Mouse (Mus musculus): ENCODE data around the gene Lrpprc. TPM values are rescaled to one million over a fixed set of nuclear protein-coding genes. Genes with fewer than 3 reads are reported as not detected.
A peak's percentile ranks its signal among the peaks of the same experiment; 100 is the strongest.
"Not testable (repeated sequence)": the region's sequence is repeated elsewhere in the genome, so short reads cannot be mapped to it uniquely, and the experiment has no call there.

Lrpprc gene
- polyA plus RNA-seq, 1 experiment from 2014 or later = 46.1 TPM

DNA sequence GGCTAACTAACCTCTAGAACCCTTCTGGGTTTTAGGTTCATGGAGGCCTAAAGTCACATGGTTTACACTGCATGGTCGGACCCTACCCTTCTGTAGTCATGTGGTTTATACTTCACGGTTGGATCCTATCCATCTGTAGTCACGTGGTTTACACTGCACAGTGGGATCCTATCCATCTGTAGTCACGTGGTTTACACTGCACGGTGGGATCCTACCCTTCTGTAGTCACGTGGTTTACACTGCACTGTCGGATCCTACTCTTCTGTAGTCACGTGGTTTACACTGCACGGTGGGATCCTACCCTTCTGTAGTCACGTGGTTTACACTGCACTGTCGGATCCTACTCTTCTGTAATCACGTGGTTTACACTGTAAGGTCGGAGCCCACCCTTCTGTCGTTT, 23.6 kb upstream of the Lrpprc start:
- H3K4me2 ChIP-seq (ENCODE audit: low read depth, low read length); H3K27me3 ChIP-seq (ENCODE audit: control insufficient read depth, insufficient read depth, low read length); H3K36me3 ChIP-seq (ENCODE audit: control insufficient read depth, insufficient read depth, low read length); H3K9me3 ChIP-seq (replicated peaks; ENCODE audit: control insufficient read depth, low read length); H3K9ac ChIP-seq (ENCODE audit: low read length); H3K4me1 ChIP-seq (ENCODE audit: control insufficient read depth, insufficient read depth, low read length); H3K4me3 ChIP-seq (replicated peaks; ENCODE audit: low read length); ATAC-seq (ENCODE audit: insufficient read depth, low FRiP score); H3K27ac ChIP-seq (ENCODE audit: low read length): not testable (repeated sequence)
- WGBS = 75% methylated on average over 14 of the region's 14 CpGs

DNA sequence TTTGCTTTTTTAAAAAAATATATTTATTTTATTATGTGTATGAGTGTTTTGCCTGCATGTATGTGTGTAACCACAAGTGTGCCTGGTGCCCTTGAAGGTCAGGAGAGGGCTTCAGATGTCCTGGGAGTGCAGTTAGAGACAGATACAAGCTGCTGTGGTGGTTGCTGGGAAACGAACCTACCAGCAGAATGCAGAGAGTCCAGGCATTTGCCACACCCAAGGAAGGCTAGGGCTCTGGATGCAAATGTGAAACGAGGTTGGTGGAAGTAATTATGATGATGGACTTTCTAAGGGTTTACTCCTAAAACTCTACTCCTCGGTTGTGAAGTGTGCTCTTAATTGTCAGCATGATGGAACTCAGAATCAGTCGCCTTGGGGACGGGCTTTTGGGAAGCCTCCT, 1.4 kb upstream of the Lrpprc start:
- Histone ChIP-seq H3K4me3 (replicated peaks; ENCODE audit: low read length) (no peak overlapping the region), H3K9me3 (replicated peaks; ENCODE audit: control insufficient read depth, low read length) (no peaks in the 10 kb centered on the region), H3K4me1 (ENCODE audit: control insufficient read depth, insufficient read depth, low read length) (peaks cover 17% of the 10 kb centered on the region), H3K27ac (ENCODE audit: low read length) (no peak overlapping the region), H3K36me3 (ENCODE audit: control insufficient read depth, insufficient read depth, low read length) (no peaks in the 10 kb centered on the region), H3K9ac (ENCODE audit: low read length) (no peak overlapping the region), H3K27me3 (ENCODE audit: control insufficient read depth, insufficient read depth, low read length) (no peaks in the 10 kb centered on the region), H3K4me2 (ENCODE audit: low read depth, low read length) (0 out of 2 replicates have a peak overlapping the region, but pooled peaks have one; percentile 78)
- ATAC-seq (ENCODE audit: insufficient read depth, low FRiP score) = no peak
- WGBS = 68% methylated on average over 5 of the region's 5 CpGs

DNA sequence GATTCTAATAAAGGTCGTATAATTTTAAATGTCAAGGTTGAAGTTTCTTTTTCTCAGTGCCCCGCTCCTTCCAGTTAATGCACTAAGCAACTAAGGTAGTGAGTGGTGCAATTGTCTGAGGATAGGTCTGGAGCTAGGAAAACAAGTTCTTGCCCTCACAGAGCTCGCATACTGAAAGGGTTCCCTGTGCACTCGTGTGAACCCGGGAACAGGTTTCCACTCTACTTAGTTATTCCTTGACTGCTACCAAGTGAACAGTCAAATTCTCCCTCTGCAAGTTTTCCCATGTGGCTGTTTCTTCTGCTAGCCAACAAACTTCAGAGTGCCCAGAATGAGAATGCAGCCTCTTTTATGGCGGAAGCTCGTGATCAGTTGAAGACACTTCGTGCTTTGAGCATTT, 567 bp upstream of the Lrpprc start:
- H3K4me3 ChIP-seq (replicated peaks; ENCODE audit: low read length) = peak overlapping the region; percentile 100
- H3K27me3 ChIP-seq (ENCODE audit: control insufficient read depth, insufficient read depth, low read length) = no peaks in the 10 kb centered on the region
- peak overlapping the region; percentile 90 for H3K9ac ChIP-seq (ENCODE audit: low read length)
- H3K27ac ChIP-seq (ENCODE audit: low read length) = peak overlapping the region; percentile 81
- WGBS = 4% methylated on average over 8 of the region's 8 CpGs
- peaks cover 17% of the 10 kb centered on the region for H3K4me1 ChIP-seq (ENCODE audit: control insufficient read depth, insufficient read depth, low read length)
- no peak for ATAC-seq (ENCODE audit: insufficient read depth, low FRiP score)
- H3K9me3 ChIP-seq (replicated peaks; ENCODE audit: control insufficient read depth, low read length) = no peaks in the 10 kb centered on the region
- H3K36me3 ChIP-seq (ENCODE audit: control insufficient read depth, insufficient read depth, low read length) = no peaks in the 10 kb centered on the region
- H3K4me2 ChIP-seq (ENCODE audit: low read depth, low read length) = peak overlapping the region; percentile 78

DNA sequence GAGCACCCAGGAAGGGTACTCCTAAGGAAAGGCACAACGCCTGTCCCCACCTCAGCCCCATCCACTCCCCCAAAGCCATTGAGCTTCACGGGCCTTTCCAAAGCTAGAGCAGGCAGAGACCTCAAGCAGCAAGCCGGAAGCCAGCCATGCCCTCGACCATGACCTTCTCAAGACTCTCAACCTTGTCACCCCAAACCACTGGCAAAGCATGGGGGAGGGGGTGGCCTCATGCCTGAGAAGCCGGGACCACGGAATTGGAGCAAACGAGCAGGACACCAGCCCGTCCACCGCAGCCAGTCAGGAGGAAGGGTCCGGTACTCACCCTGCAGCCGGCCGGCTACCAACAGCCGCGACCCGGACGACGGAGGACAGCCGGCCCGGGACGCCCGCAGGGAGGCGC, 546 bp downstream of the Lrpprc start:
- WGBS = under 1% methylated on average over 22 of the region's 22 CpGs
- peak; percentile 19 for ATAC-seq (ENCODE audit: insufficient read depth, low FRiP score)

DNA sequence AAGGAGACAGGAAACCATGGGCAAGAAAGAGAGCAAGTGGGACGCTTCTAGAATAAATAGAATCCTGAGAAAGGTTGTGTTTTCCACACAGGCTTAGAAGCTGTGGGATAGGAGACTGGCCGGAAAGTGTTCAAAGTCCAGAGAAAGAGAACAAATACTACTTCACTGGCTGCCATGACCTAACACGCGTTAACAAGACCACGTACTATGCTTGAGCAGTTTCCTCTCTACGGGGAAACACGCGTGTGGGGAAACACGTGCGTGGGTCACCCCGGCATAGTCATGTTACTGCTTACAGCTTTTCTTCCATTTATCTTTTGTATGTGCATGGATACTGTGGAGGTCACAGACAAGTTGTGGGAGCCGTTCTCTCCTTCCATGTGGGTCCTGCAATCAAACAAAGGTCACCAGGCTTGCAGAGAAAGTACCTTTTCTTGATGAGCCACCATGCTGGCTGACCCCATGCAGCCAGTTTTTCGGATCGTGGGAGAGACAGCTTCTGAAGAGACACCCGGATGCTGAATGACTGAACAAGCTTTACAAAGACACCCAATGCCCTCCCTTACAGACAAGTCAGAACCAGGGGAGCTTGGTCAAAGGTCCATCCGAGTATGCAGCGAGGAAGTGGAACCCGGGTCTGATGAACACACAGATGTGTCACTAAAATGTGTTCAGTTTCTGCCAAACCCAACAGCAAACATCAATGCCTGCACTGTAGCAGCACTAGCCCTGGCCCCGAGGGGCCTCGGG, 2.0 kb downstream of the Lrpprc start:
- H3K36me3 ChIP-seq (ENCODE audit: control insufficient read depth, insufficient read depth, low read length) = no peaks in the 10 kb centered on the region
- H3K27ac ChIP-seq (ENCODE audit: low read length) = no peak overlapping the region
- WGBS = 89% methylated on average over 20 of the region's 20 CpGs
- ATAC-seq (ENCODE audit: insufficient read depth, low FRiP score) = no peak
- no peak overlapping the region for H3K4me2 ChIP-seq (ENCODE audit: low read depth, low read length)
- H3K9ac ChIP-seq (ENCODE audit: low read length) = no peak overlapping the region
- no peaks in the 10 kb centered on the region for H3K9me3 ChIP-seq (replicated peaks; ENCODE audit: control insufficient read depth, low read length)
- peaks cover 17% of the 10 kb centered on the region for H3K4me1 ChIP-seq (ENCODE audit: control insufficient read depth, insufficient read depth, low read length)
- no peak overlapping the region for H3K4me3 ChIP-seq (replicated peaks; ENCODE audit: low read length)
- no peaks in the 10 kb centered on the region for H3K27me3 ChIP-seq (ENCODE audit: control insufficient read depth, insufficient read depth, low read length)

More for the DNA sequence above, 546 bp downstream of the Lrpprc start:
- peak overlapping the region; percentile 100 for H3K4me3 ChIP-seq (replicated peaks; ENCODE audit: low read length)
- H3K9me3 ChIP-seq (replicated peaks; ENCODE audit: control insufficient read depth, low read length) = no peaks in the 10 kb centered on the region
- no peaks in the 10 kb centered on the region for H3K36me3 ChIP-seq (ENCODE audit: control insufficient read depth, insufficient read depth, low read length)
- H3K4me2 ChIP-seq (ENCODE audit: low read depth, low read length) = peak overlapping the region; percentile 78
- peak overlapping the region; percentile 78; the same call in 1 of the 2 replicates for H3K27ac ChIP-seq (ENCODE audit: low read length)
- no peaks in the 10 kb centered on the region for H3K27me3 ChIP-seq (ENCODE audit: control insufficient read depth, insufficient read depth, low read length)
- H3K9ac ChIP-seq (ENCODE audit: low read length) = peak overlapping the region; percentile 90
- peaks cover 17% of the 10 kb centered on the region for H3K4me1 ChIP-seq (ENCODE audit: control insufficient read depth, insufficient read depth, low read length)

DNA sequence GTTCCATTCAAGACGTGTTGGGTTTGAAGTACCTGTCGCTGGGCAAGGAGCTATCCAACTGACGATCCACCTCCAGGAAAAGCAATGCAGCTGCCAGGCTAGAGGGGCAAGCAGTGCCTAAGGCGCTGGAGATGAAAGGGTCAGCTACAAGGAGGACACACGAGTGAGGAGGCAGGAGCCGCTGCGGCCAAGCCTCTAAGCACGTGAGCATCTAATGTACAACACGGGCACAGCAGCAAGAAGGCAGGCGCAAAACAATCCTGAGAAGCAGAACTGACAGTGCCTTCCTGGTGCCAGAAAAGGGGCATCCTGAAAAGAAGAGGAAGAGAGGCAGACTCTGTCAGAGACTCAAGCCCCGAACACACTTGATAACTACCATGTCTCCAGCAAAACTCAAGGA, 3.1 kb downstream of the Lrpprc start:
- Histone ChIP-seq H3K27ac (ENCODE audit: low read length) (no peak overlapping the region), H3K4me3 (replicated peaks; ENCODE audit: low read length) (no peak overlapping the region), H3K4me1 (ENCODE audit: control insufficient read depth, insufficient read depth, low read length) (peaks cover 17% of the 10 kb centered on the region), H3K9ac (ENCODE audit: low read length) (no peak overlapping the region), H3K9me3 (replicated peaks; ENCODE audit: control insufficient read depth, low read length) (no peaks in the 10 kb centered on the region), H3K4me2 (ENCODE audit: low read depth, low read length) (no peak overlapping the region), H3K36me3 (ENCODE audit: control insufficient read depth, insufficient read depth, low read length) (no peaks in the 10 kb centered on the region), H3K27me3 (ENCODE audit: control insufficient read depth, insufficient read depth, low read length) (no peaks in the 10 kb centered on the region)
- WGBS = 84% methylated on average over 11 of the region's 11 CpGs
- no peak for ATAC-seq (ENCODE audit: insufficient read depth, low FRiP score)

DNA sequence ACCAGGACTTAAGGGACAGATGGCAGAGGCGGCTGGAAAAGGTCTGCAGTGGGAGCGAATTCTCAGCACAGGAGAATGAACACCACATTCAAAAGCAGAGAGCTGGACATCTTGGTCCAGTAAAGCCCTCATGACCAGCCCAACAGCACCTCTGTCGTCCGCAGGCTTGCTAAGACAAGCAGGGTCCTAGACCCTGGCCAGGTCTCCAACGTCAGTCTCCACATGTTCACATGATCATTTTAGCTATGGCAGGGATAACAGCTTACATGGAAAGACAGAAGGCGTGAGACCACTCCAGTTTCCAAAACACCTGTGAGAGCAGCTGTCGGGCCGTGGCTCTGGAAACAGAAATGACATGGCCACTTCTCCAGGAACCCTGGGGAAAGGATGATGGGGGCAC, 3.7 kb downstream of the Lrpprc start:
- ATAC-seq (ENCODE audit: insufficient read depth, low FRiP score) = no peak
- Histone ChIP-seq H3K4me1 (ENCODE audit: control insufficient read depth, insufficient read depth, low read length) (peaks cover 13% of the 10 kb centered on the region), H3K27ac (ENCODE audit: low read length) (no peak overlapping the region), H3K9me3 (replicated peaks; ENCODE audit: control insufficient read depth, low read length) (no peaks in the 10 kb centered on the region), H3K27me3 (ENCODE audit: control insufficient read depth, insufficient read depth, low read length) (no peaks in the 10 kb centered on the region), H3K4me2 (ENCODE audit: low read depth, low read length) (no peak overlapping the region), H3K9ac (ENCODE audit: low read length) (no peak overlapping the region), H3K4me3 (replicated peaks; ENCODE audit: low read length) (no peak overlapping the region), H3K36me3 (ENCODE audit: control insufficient read depth, insufficient read depth, low read length) (no peaks in the 10 kb centered on the region)
- 92% methylated on average over 8 of the region's 8 CpGs for WGBS

DNA sequence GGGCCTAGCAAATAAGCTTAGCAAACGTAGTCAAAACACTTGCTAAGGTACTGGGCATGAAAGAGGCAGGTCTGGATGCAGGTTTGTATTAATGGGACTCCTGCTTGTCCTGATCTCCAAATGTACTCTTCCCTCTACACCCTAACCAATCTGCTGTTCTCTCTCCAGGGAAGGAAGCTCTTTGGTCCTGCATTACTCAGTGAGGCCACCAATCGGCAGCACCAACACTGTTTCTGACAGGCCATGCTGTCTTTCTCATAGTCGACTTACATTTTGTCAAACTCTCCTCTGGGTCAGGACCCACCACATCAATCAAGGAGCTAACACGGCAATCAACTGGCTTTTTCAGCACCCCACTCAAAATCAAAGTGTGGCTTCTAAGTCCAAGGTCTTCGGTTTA, 5.4 kb downstream of the Lrpprc start:
- no peaks in the 10 kb centered on the region for H3K9me3 ChIP-seq (replicated peaks; ENCODE audit: control insufficient read depth, low read length)
- peaks cover 11% of the 10 kb centered on the region for H3K4me1 ChIP-seq (ENCODE audit: control insufficient read depth, insufficient read depth, low read length)

DNA sequence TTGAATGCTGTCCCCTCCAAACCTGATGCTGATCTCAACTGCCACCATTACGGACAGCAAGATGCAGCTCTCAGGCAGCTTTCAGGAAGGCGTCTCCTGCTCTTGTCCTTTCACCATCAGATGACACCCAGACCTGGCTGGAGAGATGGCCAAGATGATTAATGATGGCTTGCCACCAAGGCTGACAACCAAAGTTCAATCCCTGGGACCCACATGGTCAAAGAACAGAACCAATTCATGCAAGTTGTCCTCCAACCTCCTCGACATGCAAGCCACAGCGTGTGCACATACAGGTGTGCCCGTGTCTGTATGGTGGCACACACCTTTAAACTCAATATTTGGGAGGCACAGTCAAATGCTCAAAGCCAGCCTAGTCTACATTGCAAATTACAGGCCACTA, 7.1 kb downstream of the Lrpprc start:
- Histone ChIP-seq H3K4me3 (replicated peaks; ENCODE audit: low read length) (no peak overlapping the region), H3K9me3 (replicated peaks; ENCODE audit: control insufficient read depth, low read length) (no peaks in the 10 kb centered on the region), H3K9ac (ENCODE audit: low read length) (no peak overlapping the region), H3K4me1 (ENCODE audit: control insufficient read depth, insufficient read depth, low read length) (peaks cover 2% of the 10 kb centered on the region; the same call in 1 of the 2 replicates), H3K4me2 (ENCODE audit: low read depth, low read length) (no peak overlapping the region), H3K27ac (ENCODE audit: low read length) (no peak overlapping the region), H3K36me3 (ENCODE audit: control insufficient read depth, insufficient read depth, low read length) (no peaks in the 10 kb centered on the region), H3K27me3 (ENCODE audit: control insufficient read depth, insufficient read depth, low read length) (no peaks in the 10 kb centered on the region)
- 91% methylated on average over 5 of the region's 5 CpGs for WGBS
- no peak for ATAC-seq (ENCODE audit: insufficient read depth, low FRiP score)

More for the DNA sequence above, 5.4 kb downstream of the Lrpprc start:
- H3K9ac ChIP-seq (ENCODE audit: low read length) = no peak overlapping the region
- no peaks in the 10 kb centered on the region for H3K36me3 ChIP-seq (ENCODE audit: control insufficient read depth, insufficient read depth, low read length)
- H3K27me3 ChIP-seq (ENCODE audit: control insufficient read depth, insufficient read depth, low read length) = no peaks in the 10 kb centered on the region
- WGBS = 64% methylated on average over 5 of the region's 5 CpGs
- H3K27ac ChIP-seq (ENCODE audit: low read length) = no peak overlapping the region
- ATAC-seq (ENCODE audit: insufficient read depth, low FRiP score) = no peak
- H3K4me3 ChIP-seq (replicated peaks; ENCODE audit: low read length) = no peak overlapping the region
- H3K4me2 ChIP-seq (ENCODE audit: low read depth, low read length) = no peak overlapping the region
